Mouse (Mus musculus) adrenal gland, adult 10 weeks (tissue): ENCODE data around the gene Gm5797. TPM values are rescaled to one million over a fixed set of nuclear protein-coding genes. Genes with fewer than 3 reads are reported as not detected.

Experiments used
- polyA plus RNA-seq: library from polyadenylated mRNA; stranded (reverse); fragments of 350-450 nt; fragmentation: Illumina TruSeq; extraction: RNeasy Lipid Tissue Mini Kit (QIAGEN cat#74804); gene quantifications from one replicate; pipeline ENCODE4 v1.2.3, GENCODE M21; 2014; ENCODE audit warnings: low read depth, low replicate concordance

The Gm5797 gene
- not detected for polyA plus RNA-seq

DNA sequence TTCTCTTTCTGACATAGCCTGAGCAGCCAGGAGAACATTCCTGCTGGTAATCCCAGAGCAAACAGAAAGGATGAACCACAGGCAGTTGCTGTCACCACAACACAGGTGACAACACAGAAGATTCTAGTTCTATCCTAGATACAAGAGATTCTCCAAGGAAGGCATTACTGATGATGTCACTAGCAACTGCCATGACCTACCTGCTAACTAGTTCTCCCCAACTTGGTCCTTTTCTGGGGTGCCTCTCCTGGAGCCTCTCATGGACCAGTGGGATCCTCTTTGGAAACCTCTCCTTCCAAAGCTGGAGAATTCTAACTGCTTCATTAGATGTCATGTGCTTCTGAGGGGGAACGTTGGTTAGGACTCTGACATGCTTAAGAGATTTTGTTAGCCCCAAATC is at the start of gene Gm5797:
Gene Gm5797, minus strand, starts transcription at position 101 of the 400 bp plus-strand sequence.

DNA sequence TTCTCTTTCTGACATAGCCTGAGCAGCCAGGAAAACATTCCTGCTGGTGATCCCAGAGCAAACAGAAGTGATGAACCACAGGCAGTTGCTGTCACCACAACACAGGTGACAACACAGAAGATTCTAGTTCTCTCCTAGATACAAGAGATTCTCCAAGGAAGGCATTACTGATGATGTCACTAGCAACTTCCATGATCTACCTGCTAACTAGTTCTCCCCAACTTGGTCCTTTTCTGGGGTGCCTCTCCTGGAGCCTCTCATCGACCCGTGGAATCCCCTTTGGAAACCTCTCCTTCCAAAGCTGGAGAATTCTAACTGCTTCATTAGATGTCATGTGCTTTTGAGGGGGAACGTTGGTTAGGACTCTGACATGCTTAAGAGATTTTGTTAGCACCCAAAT is 32.8 kb upstream of the Gm5797 start, which contains the start of gene Gm8374:
Gene Gm8374, minus strand, starts transcription at position 101 of the 400 bp plus-strand sequence.

DNA sequence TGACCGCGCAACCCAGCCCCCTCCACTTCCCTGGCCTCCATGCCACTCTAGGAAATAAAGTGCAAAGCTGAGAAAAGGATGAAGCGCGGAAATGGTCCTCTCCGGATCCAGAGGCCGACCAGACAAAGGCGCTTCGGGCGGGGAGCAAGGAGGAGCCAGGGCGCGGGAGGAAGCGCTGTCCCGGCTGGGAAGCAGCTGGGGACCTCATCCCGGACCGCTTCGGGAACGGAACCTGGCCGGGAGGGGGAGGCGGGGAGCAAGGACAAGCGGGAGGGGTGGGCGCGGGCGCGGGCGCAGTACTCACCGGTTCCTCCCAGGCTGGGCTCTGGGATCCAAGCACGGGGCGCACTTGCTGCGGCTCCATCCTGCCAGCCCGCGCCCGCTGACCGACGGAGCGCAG is 17.5 kb downstream of the Gm5797 start, which contains the start of gene Gm3739:
Gene Gm3739, minus strand, starts transcription at position 389 of the 400 bp plus-strand sequence.

Other genes starting within 250 kb of the Gm5797 start
- gene Gm3696, start 231.8 kb downstream of the Gm5797 start, polyA plus RNA-seq, result 0.87 TPM
- not detected for gene Gm6676, start 207.0 kb downstream of the Gm5797 start, polyA plus RNA-seq
- gene Gm3512, start 157.9 kb downstream of the Gm5797 start, polyA plus RNA-seq, result 2.0 TPM
- not detected for gene Gm16434, start 137.9 kb downstream of the Gm5797 start, polyA plus RNA-seq
- not detected for gene Gm3727, start 67.7 kb downstream of the Gm5797 start, polyA plus RNA-seq
- not detected for gene Gm3739, start 17.3 kb downstream of the Gm5797 start, polyA plus RNA-seq
- not detected for gene Gm8374, start 32.7 kb upstream of the Gm5797 start, polyA plus RNA-seq
- not detected for gene Gm3755, start 118.5 kb upstream of the Gm5797 start, polyA plus RNA-seq
- gene Gm3752, start 151.4 kb upstream of the Gm5797 start, polyA plus RNA-seq, result not detected
- not detected for gene Gm3558, start 236.2 kb upstream of the Gm5797 start, polyA plus RNA-seq